Mouse (Mus musculus) limb, embryonic 14.5 days (tissue): Measurements from ENCODE around the gene Cuedc1. TPM values are rescaled to one million over a fixed set of nuclear protein-coding genes. Genes with fewer than 3 reads are reported as not detected.
A peak's percentile ranks its signal among the peaks of the same experiment; 100 is the strongest.

Experiments
- ATAC-seq: fragments of 200-750 bp; cut with Nextera tagmentation; 2 replicates; pipeline ENCODE4 v1.8.0; 2017; ENCODE audit warnings: low read depth, moderate number of reproducible peaks, moderate TSS enrichment; ENCODE audit not compliant: low FRiP score
- DNase-seq: peaks from one replicate; pipeline ENCODE4 v3.0.0-alpha.2; 2015; ENCODE audit warnings: low spot score
- H3K27ac ChIP-seq: fragments of 300-500 bp; sonication (generic); replicated peaks from 2 replicates; pipeline ENCODE4 v1.5.1; 2014; ENCODE audit warnings: low read depth, mild to moderate bottlenecking, low read length, moderate library complexity, mixed read lengths
- H3K27me3 ChIP-seq: fragments of 300-500 bp; sonication (generic); 2 replicates; pipeline ENCODE4 v1.6.1; 2014; ENCODE audit warnings: low read length, mixed read lengths; ENCODE audit not compliant: control insufficient read depth, insufficient read depth
- H3K36me3 ChIP-seq: fragments of 300-500 bp; sonication (generic); 2 replicates; pipeline ENCODE4 v1.6.1; 2014; ENCODE audit warnings: mild to moderate bottlenecking, low read length, moderate library complexity, mixed read lengths; ENCODE audit not compliant: control insufficient read depth, insufficient read depth
- H3K4me1 ChIP-seq: fragments of 300-500 bp; sonication (generic); 2 replicates; pipeline ENCODE4 v1.6.1; 2014; ENCODE audit warnings: antibody characterized with exemption, low read length, mixed read lengths; ENCODE audit not compliant: control insufficient read depth, insufficient read depth
- H3K4me2 ChIP-seq: fragments of 300-500 bp; sonication (generic); replicated peaks from 2 replicates; pipeline ENCODE4 v1.6.1; 2014; ENCODE audit warnings: low read depth, mild to moderate bottlenecking, low read length, moderate library complexity; ENCODE audit not compliant: severe bottlenecking
- H3K4me3 ChIP-seq: fragments of 300-500 bp; sonication (generic); replicated peaks from 2 replicates; pipeline ENCODE4 v1.5.1; 2014; ENCODE audit warnings: low read length
- H3K9ac ChIP-seq: fragments of 300-500 bp; sonication (generic); 2 replicates; pipeline ENCODE4 v1.6.1; 2014; ENCODE audit warnings: mild to moderate bottlenecking, low read depth, low read length, moderate library complexity; ENCODE audit not compliant: severe bottlenecking
- H3K9me3 ChIP-seq: fragments of 300-500 bp; sonication (generic); 2 replicates; pipeline ENCODE4 v1.6.1; 2016; ENCODE audit warnings: low read length; ENCODE audit not compliant: control insufficient read depth
- POLR2A ChIP-seq: fragments of 200-500 bp; IDR thresholded peaks from 2 replicates; pipeline ENCODE4 v1.8.0; 2012; ENCODE audit warnings: inconsistent platforms, mild to moderate bottlenecking, moderate library complexity, borderline replicate concordance; ENCODE audit not compliant: insufficient read depth, insufficient read length; ENCODE audit errors: extremely low read depth
- WGBS: fragments of 180-500 bp; shearing (Covaris S2); extraction: QIAGEN DNeasy Blood & Tissue Kit; methylation state at CpG from one replicate; pipeline ENCODE4 v1.1.7; 2014; 5-methylcytosine and 5-hydroxymethylcytosine counted together
- polyA plus RNA-seq, 2 experiments: library from polyadenylated mRNA; depleted of rRNA in 1 of 2; stranded (reverse) in 1 of 2; unstranded in 1 of 2; fragments of >200 nt; fragmentation: Nextera tagmentation in 1 of 2; extraction: Ambion mirVana in 1 of 2; gene quantifications; 2 replicates each; pipeline versions ENCODE4 v1.2.1 to v1.2.3; 2012 to 2014

The Cuedc1 gene
- polyA plus RNA-seq, 2 experiments: 20.9 to 40.6 TPM

DNA sequence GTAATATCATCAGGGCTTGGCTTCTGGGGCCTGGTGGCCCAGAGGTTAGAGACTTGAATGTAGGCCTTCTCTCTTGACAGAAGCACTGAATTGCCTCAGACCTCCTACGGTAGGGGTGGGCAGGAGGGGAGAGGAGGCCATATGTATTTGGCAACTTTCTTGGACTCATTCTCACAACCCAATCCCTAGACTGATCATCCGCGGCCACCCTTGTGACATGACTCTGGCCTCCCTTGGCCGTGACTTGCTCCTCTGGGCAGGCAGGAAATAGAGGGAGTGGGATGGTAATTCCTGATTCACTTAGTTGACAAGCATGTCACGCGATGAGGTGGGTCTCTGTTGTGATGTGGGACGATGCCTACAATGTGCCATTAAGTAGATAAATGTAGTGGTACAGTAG, 68.6 kb downstream of the Cuedc1 start:
- no peaks in the 10 kb centered on the region for H3K27me3 ChIP-seq
- WGBS: 94% methylated on average over 7 of the region's 7 CpGs
- ATAC-seq: no peak
- H3K9ac ChIP-seq: no peak overlapping the region
- no peak for DNase-seq
- no peak overlapping the region for H3K4me2 ChIP-seq
- H3K36me3 ChIP-seq: peaks cover 6% of the 10 kb centered on the region; the same call in 1 of the 2 replicates
- no peak overlapping the region for H3K4me3 ChIP-seq
- peak overlapping the region; percentile 63 for H3K27ac ChIP-seq
- no peaks in the 10 kb centered on the region for H3K9me3 ChIP-seq
- H3K4me1 ChIP-seq: peaks cover 31% of the 10 kb centered on the region
- TF ChIP-seq POLR2A: no peak

DNA sequence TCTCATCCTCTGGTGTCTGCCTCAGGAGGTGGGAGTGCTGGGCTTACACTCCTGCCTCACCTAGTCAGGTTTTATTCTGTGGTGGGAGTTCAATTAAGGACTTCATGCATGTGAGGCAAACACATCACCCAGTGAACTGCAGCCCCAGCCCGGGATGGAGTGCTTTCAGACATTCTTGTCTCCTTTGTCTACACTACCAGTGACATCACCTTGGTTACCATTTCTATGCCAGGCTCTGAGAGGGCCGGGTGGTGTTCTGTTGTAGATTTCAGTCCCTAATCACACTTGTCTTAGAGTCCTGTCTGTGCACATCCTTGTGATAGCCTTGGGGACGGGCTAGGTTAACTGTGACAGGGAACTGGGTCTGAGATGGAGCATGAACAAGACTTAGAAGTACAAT, 70.8 kb downstream of the Cuedc1 start:
- WGBS: 71% methylated on average over 3 of the region's 3 CpGs
- H3K36me3 ChIP-seq: peaks cover 6% of the 10 kb centered on the region; the same call in 1 of the 2 replicates
- peaks cover 46% of the 10 kb centered on the region for H3K4me1 ChIP-seq
- no peak for TF ChIP-seq POLR2A
- H3K4me3 ChIP-seq: no peak overlapping the region
- no peak for DNase-seq
- H3K27me3 ChIP-seq: no peaks in the 10 kb centered on the region
- H3K4me2 ChIP-seq: no peak overlapping the region
- no peak for ATAC-seq
- no peak overlapping the region for H3K27ac ChIP-seq
- H3K9me3 ChIP-seq: no peaks in the 10 kb centered on the region
- no peak overlapping the region for H3K9ac ChIP-seq

GRCm38 (mm10) chr11:88169531-88170040, 71.7 kb downstream of the Cuedc1 start:
- 0 out of 2 replicates have a peak overlapping the region, but pooled peaks have one; percentile 8 for H3K9ac ChIP-seq
- peaks cover 45% of the 10 kb centered on the region for H3K4me1 ChIP-seq
- H3K4me3 ChIP-seq: no peak overlapping the region
- DNase-seq (no peak), ATAC-seq (no peak)
- no peaks in the 10 kb centered on the region for H3K27me3 ChIP-seq
- no peak for TF ChIP-seq POLR2A
- H3K36me3 ChIP-seq: peaks cover 6% of the 10 kb centered on the region; the same call in 1 of the 2 replicates
- WGBS: 19% methylated on average over 32 of the region's 32 CpGs
- H3K9me3 ChIP-seq: no peaks in the 10 kb centered on the region
- H3K27ac ChIP-seq: no peak overlapping the region
- H3K4me2 ChIP-seq: no peak overlapping the region

DNA sequence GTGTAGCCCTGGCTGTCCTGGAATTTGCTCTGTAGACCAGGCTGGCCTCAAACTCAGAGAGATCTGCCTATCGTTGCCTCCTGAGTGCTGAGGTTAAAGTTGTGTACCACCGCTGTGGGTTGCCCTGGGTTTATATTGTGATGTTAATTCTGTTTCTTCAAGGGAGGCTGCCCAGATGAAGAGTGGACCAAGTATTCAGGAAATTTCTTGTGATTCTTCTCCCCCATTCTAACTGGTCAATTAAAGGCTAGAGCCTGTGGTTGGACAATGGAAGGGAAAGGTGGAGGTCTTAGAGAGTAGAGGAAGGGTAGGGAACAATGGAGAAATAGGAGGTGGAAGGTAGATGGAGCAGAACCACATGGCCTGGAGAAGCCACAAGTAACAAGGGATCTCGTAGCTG, 72.7 kb downstream of the Cuedc1 start:
- Histone ChIP-seq H3K36me3 (peaks cover 6% of the 10 kb centered on the region; the same call in 1 of the 2 replicates), H3K27me3 (no peaks in the 10 kb centered on the region)

GRCm38 (mm10) chr11:88171876-88172442, 74.1 kb downstream of the Cuedc1 start:
- no peak for DNase-seq
- no peaks in the 10 kb centered on the region for H3K27me3 ChIP-seq
- no peak overlapping the region for H3K9ac ChIP-seq
- peaks cover 8% of the 10 kb centered on the region; the same call in 1 of the 2 replicates for H3K36me3 ChIP-seq
- no peak overlapping the region for H3K4me2 ChIP-seq
- no peaks in the 10 kb centered on the region for H3K9me3 ChIP-seq
- no peak overlapping the region for H3K4me3 ChIP-seq
- peaks cover 28% of the 10 kb centered on the region for H3K4me1 ChIP-seq
- no peak for ATAC-seq
- peak overlapping the region; percentile 72; the same call in 1 of the 2 replicates for H3K27ac ChIP-seq
- TF ChIP-seq POLR2A: no peak
- WGBS: 55% methylated on average over 15 of the region's 15 CpGs

More for the DNA sequence above, 72.7 kb downstream of the Cuedc1 start:
- Histone ChIP-seq H3K4me2 (no peak overlapping the region), H3K4me3 (no peak overlapping the region), H3K27ac (no peak overlapping the region), H3K9me3 (no peaks in the 10 kb centered on the region), H3K9ac (no peak overlapping the region), H3K4me1 (peaks cover 35% of the 10 kb centered on the region)
- DNase-seq: no peak
- 82% methylated on average over 3 of the region's 3 CpGs for WGBS
- ATAC-seq: no peak
- TF ChIP-seq POLR2A: no peak
